Mouse (Mus musculus) B cell, adult 67 days (primary cell): ENCODE data around the gene Bcor. TPM values are rescaled to one million over a fixed set of nuclear protein-coding genes. Genes with fewer than 3 reads are reported as not detected.

Source experiments
- total RNA-seq, 2 experiments: library from RNA; stranded (reverse); gene quantifications; 4 replicates each; pipeline ENCODE4 v1.2.4; 2023

Gene Bcor
- 10 to 100 TPM; 63.2 to 73.9 TPM for total RNA-seq

GRCm38 (mm10) chrX:12159981-12160656 is at the start of gene Bcor:
TSS of gene Bcor (minus strand) at chrX:12160355.

